Mouse (Mus musculus) liver, adult 2 months (tissue): ENCODE results near the gene BC017158. TPM values are rescaled to one million over a fixed set of nuclear protein-coding genes. Genes with fewer than 3 reads are reported as not detected.

Experiments used
- DNase-seq: peaks from one replicate; pipeline ENCODE4 v3.0.0-alpha.2; 2011; ENCODE audit warnings: low read depth, low spot score; ENCODE audit errors: extremely low read depth
- H3K27ac ChIP-seq: fragments of 200-500 bp; replicated peaks from 2 replicates; pipeline ENCODE4 v1.5.1; 2012; ENCODE audit warnings: low read depth, mild to moderate bottlenecking, control low read depth, inconsistent platforms, low read length; ENCODE audit not compliant: insufficient read depth
- H3K27me3 ChIP-seq: fragments of 200-500 bp; 2 replicates; pipeline ENCODE4 v1.6.1; 2012; ENCODE audit warnings: mild to moderate bottlenecking, moderate library complexity, low read length, inconsistent platforms; ENCODE audit not compliant: control insufficient read depth, insufficient read depth
- H3K36me3 ChIP-seq: fragments of 200-500 bp; 2 replicates; pipeline ENCODE4 v1.6.1; 2012; ENCODE audit warnings: low read length, inconsistent platforms; ENCODE audit not compliant: control insufficient read depth, insufficient read depth
- H3K4me1 ChIP-seq: fragments of 200-500 bp; 2 replicates; pipeline ENCODE4 v1.6.1; 2011; ENCODE audit warnings: low read length; ENCODE audit not compliant: control insufficient read depth, insufficient read depth
- H3K4me3 ChIP-seq: fragments of 200-500 bp; 2 replicates; pipeline ENCODE4 v1.5.1; 2011; ENCODE audit warnings: low read depth, mild to moderate bottlenecking, control low read depth, low read length, moderate library complexity; ENCODE audit not compliant: insufficient read depth
- H3K79me2 ChIP-seq: fragments of 200-500 bp; 2 replicates; pipeline ENCODE4 v1.6.1; 2012; ENCODE audit warnings: inconsistent platforms, mild to moderate bottlenecking, low read length, moderate library complexity; ENCODE audit not compliant: control insufficient read depth, insufficient read depth
- H3K9ac ChIP-seq: fragments of 200-500 bp; 2 replicates; pipeline ENCODE4 v1.6.1; 2012; ENCODE audit warnings: low read depth, mild to moderate bottlenecking, control low read depth, inconsistent platforms, low read length
- CTCF ChIP-seq: fragments of 200-500 bp; IDR thresholded peaks from 2 replicates; pipeline ENCODE4 v1.5.1; 2011; ENCODE audit warnings: low read depth, low read length, control low read depth
- POLR2A ChIP-seq: fragments of 200-500 bp; IDR thresholded peaks from 2 replicates; pipeline ENCODE4 v1.6.1; 2011; ENCODE audit warnings: low read length, control low read depth; ENCODE audit not compliant: insufficient read depth; ENCODE audit errors: extremely low read depth
- WGBS: fragments of 180-500 bp; shearing (Covaris S2); methylation state at CpG from one replicate; pipeline ENCODE4 v1.1.7; 2018; 5-methylcytosine and 5-hydroxymethylcytosine counted together
- polyA plus RNA-seq: library from polyadenylated mRNA; depleted of rRNA; stranded (reverse); fragments of >200 nt; gene quantifications from 2 replicates; pipeline ENCODE4 v1.2.3, GENCODE M21; 2012; rRNA removed
- total RNA-seq: library from RNA; depleted of rRNA; stranded (reverse); fragments of >200 nt; gene quantifications from 2 replicates; pipeline ENCODE4 v1.2.3, GENCODE M21; 2014; rRNA removed

BC017158 gene
- total and polyA plus RNA-seq, 2 experiments = 15.2 to 25.2 TPM

GRCm38 (mm10) chr7:128236426-128236825, 61.5 kb downstream of the BC017158 start:
- Histone ChIP-seq H3K79me2 (no peaks in the 10 kb centered on the region), H3K27me3 (no peaks in the 10 kb centered on the region), H3K27ac (peak overlapping the region; percentile 88), H3K4me1 (peaks cover 19% of the 10 kb centered on the region), H3K36me3 (no peaks in the 10 kb centered on the region), H3K9ac (no peak overlapping the region), H3K4me3 (no peak overlapping the region; the same call in 1 of the 2 replicates)
- no peak for TF ChIP-seq POLR2A
- TF ChIP-seq CTCF = no peak
- 98% methylated on average over 13 of the region's 13 CpGs for WGBS
- no peak for DNase-seq

DNA sequence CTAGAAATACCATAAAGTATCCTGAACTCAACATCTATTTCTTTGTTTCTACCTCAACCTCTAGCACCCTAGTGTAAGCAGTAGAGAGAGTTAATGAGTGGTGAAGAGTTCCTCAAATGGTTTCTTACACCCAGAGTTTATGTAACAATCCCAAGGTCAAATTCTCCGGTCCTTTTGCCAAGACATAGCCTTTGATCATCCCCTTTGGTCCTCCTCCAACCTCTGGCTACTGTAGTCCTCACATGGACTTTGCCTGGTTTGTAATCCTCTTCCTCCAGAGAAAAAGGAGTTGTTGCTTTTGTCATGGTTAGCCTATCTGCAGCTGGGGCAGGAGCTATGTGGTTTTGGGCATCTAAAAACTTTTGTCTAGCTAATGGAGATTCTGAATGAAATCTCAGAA, 62.5 kb downstream of the BC017158 start:
- Histone ChIP-seq H3K36me3 (no peaks in the 10 kb centered on the region), H3K27ac (peak overlapping the region; percentile 61), H3K27me3 (no peaks in the 10 kb centered on the region), H3K9ac (no peak overlapping the region), H3K79me2 (no peaks in the 10 kb centered on the region), H3K4me3 (no peak overlapping the region), H3K4me1 (peaks cover 19% of the 10 kb centered on the region)
- 7% methylated on average over 1 of the region's 1 CpGs for WGBS
- no peak for TF ChIP-seq CTCF
- TF ChIP-seq POLR2A = no peak
- peak; percentile 95 for DNase-seq

GRCm38 (mm10) chr7:128234796-128235195, 63.2 kb downstream of the BC017158 start:
- DNase-seq = no peak
- 89% methylated on average over 2 of the region's 2 CpGs for WGBS
- H3K27ac ChIP-seq = peak overlapping the region; percentile 35; the same call in 1 of the 2 replicates
- H3K4me3 ChIP-seq = no peak overlapping the region
- peaks cover 19% of the 10 kb centered on the region for H3K4me1 ChIP-seq
- TF ChIP-seq POLR2A = no peak
- TF ChIP-seq CTCF = no peak
- H3K36me3 ChIP-seq = no peaks in the 10 kb centered on the region
- H3K9ac ChIP-seq = no peak overlapping the region
- H3K27me3 ChIP-seq = no peaks in the 10 kb centered on the region
- H3K79me2 ChIP-seq = no peaks in the 10 kb centered on the region

GRCm38 (mm10) chr7:128231741-128232140, 66.2 kb downstream of the BC017158 start:
- Histone ChIP-seq H3K27me3 (no peaks in the 10 kb centered on the region), H3K36me3 (no peaks in the 10 kb centered on the region)
- DNase-seq = no peak

More at GRCm38 (mm10) chr7:128231741-128232140, 66.2 kb downstream of the BC017158 start:
- Histone ChIP-seq H3K9ac (no peak overlapping the region), H3K4me3 (no peak overlapping the region), H3K79me2 (no peaks in the 10 kb centered on the region), H3K27ac (no peak overlapping the region), H3K4me1 (peaks cover 14% of the 10 kb centered on the region)
- no peak for TF ChIP-seq POLR2A
- no peak for TF ChIP-seq CTCF
- 47% methylated on average over 8 of the region's 8 CpGs for WGBS

Other genes with a start within 250 kb of the BC017158 start
- gene Itgam, start 235.5 kb downstream of the BC017158 start, total RNA-seq = 0.60 and 0.65 TPM in 2 replicates
- gene Itgam, start 235.5 kb downstream of the BC017158 start, polyA plus RNA-seq = 0.29 and 0.83 TPM in 2 replicates
- not detected in 2 replicates for gene Gm49368, start 235.5 kb downstream of the BC017158 start, total RNA-seq
- gene Gm49368, start 235.5 kb downstream of the BC017158 start, polyA plus RNA-seq = 0.09 TPM in 1 of 2 replicates, not detected in the other
- gene Itgax, start 168.6 kb downstream of the BC017158 start, total RNA-seq = 0.46 and 0.74 TPM in 2 replicates
- 0.16 and 0.56 TPM in 2 replicates for gene Itgax, start 168.6 kb downstream of the BC017158 start, polyA plus RNA-seq
- 0.09 TPM in 1 of 2 replicates, not detected in the other for gene Itgad, start 143.8 kb downstream of the BC017158 start, total RNA-seq
- gene Itgad, start 143.8 kb downstream of the BC017158 start, polyA plus RNA-seq = 0.02 TPM in 1 of 2 replicates, not detected in the other
- 0.28 TPM in 1 of 2 replicates, not detected in the other for gene Cox6a2, start 91.8 kb downstream of the BC017158 start, total RNA-seq
- gene Cox6a2, start 91.8 kb downstream of the BC017158 start, polyA plus RNA-seq = 0.18 and 0.45 TPM in 2 replicates
- 2.1 and 3.2 TPM in 2 replicates for gene Armc5, start 60.8 kb downstream of the BC017158 start, total RNA-seq
- gene Armc5, start 60.8 kb downstream of the BC017158 start, polyA plus RNA-seq = 11.3 and 12.7 TPM in 2 replicates
- 1.8 and 2.4 TPM in 2 replicates for gene 9130023H24Rik, start 60.1 kb downstream of the BC017158 start, total RNA-seq
- 0.91 and 1.4 TPM in 2 replicates for gene 9130023H24Rik, start 60.1 kb downstream of the BC017158 start, polyA plus RNA-seq
- gene Tgfb1i1, start 51.4 kb downstream of the BC017158 start, total RNA-seq = 0.65 and 1.1 TPM in 2 replicates
- 1.6 and 2.0 TPM in 2 replicates for gene Tgfb1i1, start 51.4 kb downstream of the BC017158 start, polyA plus RNA-seq
- 0.07 TPM in 1 of 2 replicates, not detected in the other for gene Slc5a2, start 32.5 kb downstream of the BC017158 start, total RNA-seq
- not detected in 2 replicates for gene Slc5a2, start 32.5 kb downstream of the BC017158 start, polyA plus RNA-seq
- gene Rgs10, start 120.6 kb upstream of the BC017158 start, total RNA-seq = 2.6 and 3.4 TPM in 2 replicates
- 0.81 and 1.5 TPM in 2 replicates for gene Rgs10, start 120.6 kb upstream of the BC017158 start, polyA plus RNA-seq
- gene Tial1, start 163.5 kb upstream of the BC017158 start, total RNA-seq = 31.7 and 32.1 TPM in 2 replicates
- gene Tial1, start 163.5 kb upstream of the BC017158 start, polyA plus RNA-seq = 14.2 and 18.7 TPM in 2 replicates
- 3.4 and 4.7 TPM in 2 replicates for gene Bag3, start 225.4 kb upstream of the BC017158 start, total RNA-seq
- gene Bag3, start 225.4 kb upstream of the BC017158 start, polyA plus RNA-seq = 25.8 and 30.3 TPM in 2 replicates